Mouse (Mus musculus) inflammation-experienced regulatory T-cells, adult 6 months (primary cell): Measurements from ENCODE around the gene Orc6. TPM values are rescaled to one million over a fixed set of nuclear protein-coding genes. Genes with fewer than 3 reads are reported as not detected.
A peak's percentile ranks its signal among the peaks of the same experiment; 100 is the strongest.

Experiments used
- ATAC-seq: one replicate; pipeline ENCODE4 v1.8.0; 2017
- polyA plus RNA-seq, 3 experiments: library from polyadenylated mRNA; unstranded; fragments of 100-300 nt; shearing (Covaris generic); gene quantifications; one replicate each; pipeline ENCODE4 v1.2.1; 2017

Orc6 gene
- 100 to 1,000 TPM in 1 of 3 experiments, 10 to 100 TPM in 2; 36.0 to 103 (median 39.3) TPM for polyA plus RNA-seq

DNA sequence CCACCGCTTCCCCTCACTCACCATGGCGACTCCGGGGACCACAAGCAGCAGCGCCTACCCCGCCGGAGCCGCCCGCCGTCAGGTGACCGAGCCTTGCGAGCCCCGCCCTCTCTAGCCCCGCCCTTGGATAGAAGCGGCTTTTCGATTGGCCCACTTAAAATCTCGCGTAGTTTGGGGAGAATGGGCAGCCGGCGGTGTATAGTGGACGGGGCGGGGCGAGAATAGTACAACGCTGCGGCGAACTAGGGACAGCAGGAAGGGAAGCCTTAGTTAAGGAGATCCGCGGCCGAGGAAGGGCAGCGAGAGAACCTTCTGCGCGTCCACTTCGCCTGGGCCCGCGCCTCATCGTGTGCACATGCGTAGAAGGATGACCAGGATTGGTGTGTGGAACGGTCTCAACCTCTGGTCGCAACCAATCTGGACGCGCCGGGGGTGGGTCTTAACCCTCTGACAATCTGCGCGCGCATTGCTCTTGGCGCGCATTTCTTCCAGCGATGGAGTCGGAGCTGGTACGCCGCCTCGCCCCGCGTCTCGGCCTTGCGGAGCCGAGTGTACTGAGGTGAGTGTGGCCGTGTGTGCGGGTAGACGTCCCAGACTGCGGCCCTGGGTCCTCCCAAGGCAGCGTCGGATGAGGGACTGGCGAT is at the start of gene Orc6, which contains the start of gene Vps35:
TSS of gene Orc6 (plus strand) at position 199 of the 644 bp plus-strand sequence.
TSS of gene Vps35 (minus strand) at position 369 of the 644 bp plus-strand sequence.
- peak; percentile 94 for ATAC-seq

DNA sequence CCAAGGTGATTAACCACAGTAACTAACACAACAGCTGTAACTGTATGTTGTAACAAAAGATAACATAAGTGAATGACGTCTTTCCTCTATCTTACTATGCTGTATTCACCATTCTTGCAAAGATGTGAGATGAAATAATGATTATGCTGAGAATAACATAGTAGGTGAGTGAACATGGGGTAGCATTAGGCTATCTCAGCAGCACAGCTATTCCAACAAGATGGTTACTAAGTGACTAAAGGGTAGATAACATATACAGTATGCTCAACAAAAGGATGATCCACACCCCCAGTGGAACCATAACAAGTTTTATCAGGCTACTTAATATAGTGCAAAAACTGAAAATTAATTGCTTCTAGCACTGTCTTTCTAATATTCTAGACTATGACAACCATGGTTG is 12.6 kb upstream of the Orc6 start:
- ATAC-seq: no peak

DNA sequence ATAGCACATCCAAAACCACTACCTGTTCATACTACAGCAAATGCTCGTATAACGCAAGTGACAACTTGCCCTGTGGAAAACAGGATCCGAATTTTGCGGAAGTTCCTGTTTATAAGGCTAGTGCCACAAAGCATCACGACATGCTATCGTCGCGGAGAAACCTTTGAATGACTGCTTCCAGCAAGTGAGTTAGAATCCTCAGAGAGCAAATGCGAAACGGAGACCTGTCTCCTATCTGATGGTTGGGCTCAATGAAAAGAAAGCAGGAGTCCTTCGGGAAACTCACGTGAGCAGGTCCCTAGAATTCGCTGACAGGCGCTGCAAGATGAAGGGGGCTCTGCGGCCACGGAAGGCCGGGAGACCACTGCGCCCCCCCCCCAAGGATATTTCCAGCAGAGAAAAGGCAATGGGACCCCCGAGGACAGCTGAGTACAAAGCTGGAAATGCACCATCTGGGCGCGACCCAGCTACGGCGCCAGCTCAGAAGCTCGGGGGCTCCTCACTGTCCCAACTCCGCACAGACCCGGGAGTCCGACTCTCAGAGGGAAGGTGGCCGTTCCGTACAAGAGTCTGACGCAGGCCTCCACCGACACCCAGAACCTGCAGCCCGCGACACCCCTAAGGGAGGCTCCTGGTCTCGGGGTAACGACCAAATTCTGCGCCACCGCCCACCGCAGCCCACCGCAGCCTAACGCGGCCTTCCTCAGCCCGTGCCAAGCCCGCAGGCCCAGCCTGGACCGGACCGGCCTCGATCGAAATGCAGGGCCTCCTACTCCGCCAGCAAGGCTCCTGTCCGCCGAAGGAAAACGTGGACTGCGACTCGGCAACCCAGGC is 615 bp upstream of the Orc6 start:
- ATAC-seq: peak; percentile 0

DNA sequence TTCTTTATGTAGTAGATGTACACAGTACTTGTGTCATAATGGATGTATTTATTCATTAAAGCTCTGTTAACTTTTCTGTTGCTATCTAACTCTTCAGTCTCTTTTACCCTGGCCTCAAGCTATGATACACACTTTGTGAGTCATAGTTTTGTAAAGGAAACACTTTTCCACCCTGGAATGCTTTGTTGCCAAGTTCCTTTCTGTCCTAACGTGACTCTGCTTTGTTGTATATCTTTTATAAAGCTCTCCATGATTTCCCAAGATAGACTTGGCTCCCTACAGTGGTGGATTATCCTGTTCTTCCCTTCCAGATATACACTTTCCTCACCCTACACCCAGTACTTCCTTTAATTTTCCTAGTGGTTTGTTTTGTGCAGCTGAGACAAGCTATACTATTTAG is 2.5 kb downstream of the Orc6 start:
- ATAC-seq: no peak

DNA sequence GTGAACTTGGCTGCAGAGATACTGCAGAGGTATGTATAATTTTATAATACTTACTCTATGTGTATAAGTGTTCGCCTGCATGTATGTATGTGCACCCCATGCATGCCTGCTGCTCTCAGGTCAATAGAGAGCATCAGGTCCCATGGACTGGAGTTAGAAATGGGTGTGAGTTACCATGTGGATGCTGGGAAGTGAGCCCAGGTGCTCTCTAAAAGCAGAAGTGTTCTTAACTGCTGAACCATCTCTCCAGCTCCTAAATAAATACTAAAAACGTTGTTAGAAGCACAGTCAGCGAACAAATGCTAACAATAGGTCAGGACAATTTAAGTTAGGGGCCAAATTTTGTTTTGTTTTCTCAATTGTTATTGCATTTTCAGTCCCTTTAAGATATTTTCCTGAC is 3.5 kb downstream of the Orc6 start:
- ATAC-seq: no peak

DNA sequence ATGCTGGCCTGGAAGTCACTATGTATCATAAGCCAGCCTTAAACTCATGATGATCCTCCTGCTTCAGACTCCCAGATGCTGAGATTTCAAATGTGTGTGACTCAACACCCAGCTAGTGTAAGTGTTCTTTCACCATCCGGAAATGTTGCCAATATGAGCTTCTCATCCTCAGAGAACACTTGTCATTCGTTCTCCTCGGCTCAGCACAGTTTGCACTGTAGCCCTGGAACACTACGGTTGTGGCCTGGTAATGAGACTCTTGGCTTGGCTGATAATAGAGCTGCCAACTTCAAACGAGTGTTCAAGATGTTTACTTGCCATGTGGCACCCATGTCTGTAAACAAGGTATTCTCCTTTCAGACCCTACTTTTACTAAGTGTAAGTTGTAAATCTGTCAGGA is 4.1 kb downstream of the Orc6 start:
- no peak for ATAC-seq

DNA sequence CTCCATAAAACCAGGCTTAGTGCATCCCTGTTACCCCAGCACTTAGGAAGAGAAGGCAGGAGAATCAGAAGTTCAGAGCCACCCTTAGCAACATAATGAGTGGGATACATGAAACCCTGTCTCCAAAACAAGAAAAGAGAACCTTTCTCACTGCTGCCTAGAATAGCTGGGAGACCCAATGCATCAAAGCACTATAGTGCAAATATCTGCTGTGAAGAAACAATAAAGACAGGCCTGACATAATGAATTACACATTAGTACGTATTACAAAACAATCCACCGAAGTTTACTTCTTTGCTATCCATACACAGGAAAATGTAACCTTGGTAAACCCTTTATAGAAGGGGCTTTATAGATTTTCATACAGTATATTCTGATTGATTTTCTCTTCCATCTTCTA is 9.1 kb downstream of the Orc6 start:
- no peak for ATAC-seq

DNA sequence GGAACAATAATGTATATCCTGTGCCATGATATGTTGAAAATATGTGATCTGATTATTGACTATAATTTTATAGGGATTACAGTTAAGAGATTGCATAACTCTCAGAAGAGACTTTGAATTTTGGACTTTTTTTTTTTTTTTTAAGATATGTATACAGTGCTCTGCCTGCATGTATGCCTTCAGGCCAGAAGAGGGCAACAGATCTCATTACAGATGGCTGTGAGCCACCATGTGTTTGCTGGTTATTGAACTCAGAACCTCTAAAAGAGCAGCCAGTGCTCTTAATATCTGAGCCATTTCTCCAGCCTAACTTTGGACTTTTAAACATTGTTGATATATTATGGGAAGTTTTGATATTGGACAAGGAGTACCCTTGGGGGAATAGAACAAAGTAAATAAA is 12.3 kb downstream of the Orc6 start:
- no peak for ATAC-seq

DNA sequence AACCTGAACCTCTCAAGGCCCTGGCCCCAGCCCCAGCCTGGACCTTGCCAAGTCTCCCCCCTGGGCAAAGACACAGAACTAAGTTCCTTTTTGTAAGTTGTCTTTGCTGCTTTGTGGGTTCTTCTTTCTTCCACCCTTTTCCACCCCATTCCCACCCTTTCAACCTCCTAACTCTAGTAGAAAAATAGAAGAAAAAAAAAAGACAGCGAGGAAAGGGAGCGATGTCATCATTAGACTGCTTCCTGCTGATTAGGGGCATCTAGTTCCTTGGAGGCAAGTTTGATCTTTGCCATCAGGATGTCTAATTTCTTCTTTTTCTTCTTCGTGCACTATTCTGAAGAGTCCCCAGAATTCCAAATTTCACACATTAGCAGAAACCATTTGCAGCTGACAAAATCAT is 13.6 kb downstream of the Orc6 start:
- no peak for ATAC-seq

DNA sequence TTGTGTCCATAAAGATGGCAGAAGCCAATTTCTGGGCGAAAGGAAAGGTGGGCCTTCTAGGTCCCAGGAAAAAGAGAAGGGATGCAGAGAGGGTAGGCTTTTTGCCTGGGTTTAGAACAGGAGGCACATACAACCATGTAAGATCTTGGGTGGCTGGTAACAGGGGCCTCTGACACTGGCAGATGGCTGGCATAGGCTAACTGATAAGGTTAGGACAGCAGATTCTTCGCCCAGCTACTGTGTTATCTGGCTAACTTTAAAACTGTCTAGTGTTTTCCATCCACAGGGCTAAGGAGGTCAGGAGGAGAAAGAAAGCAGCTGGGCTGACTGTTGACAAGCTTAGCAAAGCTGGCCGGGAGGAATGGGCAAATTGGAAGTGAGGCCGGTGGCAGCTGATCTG is 19.1 kb downstream of the Orc6 start:
- ATAC-seq: no peak

DNA sequence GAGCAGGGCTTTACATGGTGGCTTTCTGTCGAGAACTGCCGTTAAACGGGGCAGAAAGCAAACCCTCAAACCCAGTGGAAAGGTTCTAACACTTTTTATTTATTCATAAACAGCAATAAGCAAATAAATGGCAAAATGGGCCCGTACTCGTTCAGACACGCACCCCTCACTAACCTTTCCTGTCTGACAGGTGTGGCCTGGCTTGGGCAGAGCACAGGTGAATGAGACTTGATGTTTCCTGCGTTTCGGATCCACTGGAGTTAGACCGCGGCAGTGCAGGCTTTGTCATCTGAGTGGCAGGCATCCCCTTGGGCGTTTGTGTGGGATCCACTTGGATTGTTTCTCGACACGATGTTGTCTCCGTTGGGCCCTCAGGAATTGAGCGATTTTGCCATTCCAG is 22.5 kb downstream of the Orc6 start:
- no peak for ATAC-seq

DNA sequence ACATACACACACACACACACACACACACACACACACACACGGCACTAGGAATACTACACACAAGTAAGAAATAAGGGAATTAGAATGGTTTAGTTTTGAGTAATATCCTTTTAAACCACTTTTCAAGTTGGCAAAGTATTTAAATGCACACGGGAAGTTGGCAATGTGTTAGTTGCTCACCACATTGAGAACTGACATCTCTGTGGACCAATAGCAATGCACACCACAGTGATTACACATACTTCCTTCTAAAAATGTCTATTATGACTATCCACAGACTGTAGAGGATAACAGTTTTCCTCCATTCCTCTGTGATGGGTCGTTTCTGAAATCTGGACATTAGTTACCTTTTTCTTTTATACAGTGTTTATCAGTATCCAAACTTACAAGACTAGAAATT is 23.7 kb downstream of the Orc6 start:
- ATAC-seq: no peak

DNA sequence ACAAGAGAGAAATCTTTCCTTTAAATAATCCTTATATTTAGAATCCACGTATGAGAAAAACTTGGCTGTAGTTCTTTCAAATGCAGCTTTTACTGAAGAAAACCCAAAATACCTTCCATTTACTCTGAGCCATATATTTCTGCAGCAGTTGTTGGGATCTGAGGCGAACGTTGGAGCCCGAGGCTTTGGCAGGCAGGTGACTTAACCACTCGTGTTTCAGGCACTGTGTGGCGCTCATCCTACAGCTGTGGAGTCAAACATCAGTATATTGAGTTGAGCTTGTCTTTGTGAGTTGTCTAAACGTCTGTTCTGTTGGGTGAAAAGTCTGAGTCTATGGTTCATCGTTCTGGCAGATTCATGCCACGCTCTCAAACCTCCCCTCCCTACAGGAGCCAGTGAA is 27.6 kb downstream of the Orc6 start:
- no peak for ATAC-seq

DNA sequence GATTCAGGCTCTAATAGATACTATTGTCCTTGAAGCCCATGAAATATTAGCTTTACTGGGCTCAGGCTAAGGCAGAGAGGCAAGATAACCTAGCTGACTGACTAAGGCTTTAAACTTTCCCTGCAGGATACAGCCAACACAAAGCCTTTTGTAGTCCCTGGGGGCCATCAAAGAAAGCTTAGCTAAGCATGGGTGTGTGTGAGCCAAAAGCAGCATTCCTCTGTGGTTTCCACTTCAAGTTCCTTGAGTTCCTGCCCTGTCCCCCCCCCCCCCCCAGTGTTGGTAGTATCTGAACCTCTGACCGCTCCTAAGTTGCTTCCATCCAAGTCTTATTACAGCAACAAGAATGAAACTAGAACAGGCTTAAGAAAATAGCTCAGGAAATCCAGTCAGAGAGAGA is 30.1 kb downstream of the Orc6 start:
- ATAC-seq: no peak

DNA sequence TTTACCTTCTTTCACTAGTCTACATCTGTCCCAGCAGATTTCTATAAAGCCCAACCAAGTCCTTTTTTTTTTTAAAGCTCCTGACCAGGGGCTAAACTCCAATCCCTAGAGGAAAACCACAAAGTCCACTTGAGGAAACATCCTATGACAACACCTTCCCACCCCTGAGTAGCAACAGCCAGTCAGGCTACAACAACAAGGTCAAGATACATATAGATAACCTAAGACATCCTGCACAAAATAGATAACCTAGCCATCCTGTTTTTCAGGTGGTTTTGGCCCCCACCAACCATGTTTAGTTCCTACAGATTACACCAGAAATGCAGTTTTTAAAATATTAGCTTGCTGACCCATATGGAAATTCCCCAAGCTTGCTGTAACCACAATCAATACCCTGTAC is 35.7 kb downstream of the Orc6 start:
- no peak for ATAC-seq

DNA sequence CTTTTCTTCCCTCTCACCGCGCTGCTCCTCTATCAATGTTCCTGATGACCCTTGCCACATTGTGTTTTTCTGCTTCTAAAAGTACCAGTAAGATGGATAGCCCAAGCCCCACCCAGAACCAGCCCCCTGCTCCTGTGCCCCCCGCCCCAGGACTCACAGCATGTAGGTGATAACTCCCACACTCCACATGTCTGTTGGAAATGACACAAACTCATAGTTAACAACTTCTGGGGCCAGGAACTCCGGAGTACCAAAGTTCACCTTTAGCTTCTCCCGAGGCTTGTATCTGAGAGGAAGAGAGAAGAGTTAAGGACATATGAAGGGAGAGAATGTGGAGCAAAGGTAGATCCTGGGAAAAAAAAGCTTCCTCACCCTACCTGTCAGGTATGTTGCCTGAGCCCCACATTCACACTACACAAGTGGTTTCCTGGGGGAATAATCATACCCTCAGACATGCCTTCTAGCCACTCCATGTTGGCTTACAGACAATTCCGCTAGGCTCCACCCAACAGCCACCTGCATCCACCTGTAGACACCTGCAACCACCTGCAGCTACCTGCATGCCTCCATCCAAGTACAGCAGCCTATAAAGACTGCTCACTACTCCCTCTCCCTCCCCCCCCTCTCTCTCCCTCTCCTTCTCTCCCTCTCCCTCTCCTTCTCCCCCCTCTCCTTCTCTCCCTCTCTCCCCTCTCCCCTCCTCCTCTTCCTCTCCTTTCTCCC is 36.9 kb downstream of the Orc6 start:
- ATAC-seq: no peak

DNA sequence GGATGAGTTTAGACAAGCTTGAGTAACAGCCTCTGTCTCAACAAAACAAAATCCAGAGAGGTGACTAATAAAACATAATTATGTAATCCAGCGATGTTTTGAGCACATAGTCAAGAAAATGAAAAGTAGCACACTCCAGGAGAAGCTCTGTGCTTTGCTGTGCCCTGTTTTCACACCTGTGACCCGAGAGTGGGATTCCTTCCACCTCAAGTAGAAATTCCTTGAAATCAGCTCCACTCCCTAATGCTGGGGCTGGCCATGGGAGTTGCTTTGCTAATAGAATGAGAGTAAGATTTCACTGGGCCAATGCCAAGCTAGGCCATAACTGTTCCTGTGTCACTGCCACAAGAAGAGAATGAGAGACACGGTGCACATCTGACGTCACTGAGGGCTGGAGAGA is 38.2 kb downstream of the Orc6 start:
- no peak for ATAC-seq

DNA sequence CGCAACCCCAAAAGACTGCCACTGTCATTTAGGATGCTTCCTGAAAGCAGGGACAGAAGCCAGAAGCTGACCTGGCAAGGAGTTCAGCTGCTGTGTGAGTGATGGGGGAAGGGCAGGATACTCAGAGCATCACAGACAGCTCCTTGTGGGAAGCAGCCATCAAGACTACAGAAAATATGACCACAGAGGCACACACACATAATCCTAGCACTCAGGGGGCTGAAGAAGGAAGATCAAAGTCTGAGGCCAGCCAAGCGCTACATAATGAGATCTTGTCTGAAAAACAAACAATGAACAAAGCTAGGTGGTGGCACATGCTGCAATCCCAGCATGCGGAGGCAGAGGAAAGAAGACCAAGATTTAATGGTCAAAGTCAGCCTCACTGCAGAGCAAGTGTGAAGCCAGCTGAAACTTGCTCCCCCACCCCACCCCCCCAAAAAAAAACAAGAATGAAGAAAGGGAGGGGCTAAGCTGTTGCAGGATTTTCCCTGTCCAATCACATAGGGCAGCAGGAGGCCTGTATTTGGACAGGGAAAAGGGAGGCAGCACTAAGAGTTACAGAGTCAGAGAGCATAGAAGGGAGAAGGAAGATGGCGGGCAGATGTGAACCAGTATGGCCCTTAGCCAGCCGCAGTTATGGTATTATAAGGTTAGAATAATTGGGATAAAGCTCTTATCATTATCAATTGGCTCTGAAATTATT is 40.6 kb downstream of the Orc6 start:
- no peak for ATAC-seq

DNA sequence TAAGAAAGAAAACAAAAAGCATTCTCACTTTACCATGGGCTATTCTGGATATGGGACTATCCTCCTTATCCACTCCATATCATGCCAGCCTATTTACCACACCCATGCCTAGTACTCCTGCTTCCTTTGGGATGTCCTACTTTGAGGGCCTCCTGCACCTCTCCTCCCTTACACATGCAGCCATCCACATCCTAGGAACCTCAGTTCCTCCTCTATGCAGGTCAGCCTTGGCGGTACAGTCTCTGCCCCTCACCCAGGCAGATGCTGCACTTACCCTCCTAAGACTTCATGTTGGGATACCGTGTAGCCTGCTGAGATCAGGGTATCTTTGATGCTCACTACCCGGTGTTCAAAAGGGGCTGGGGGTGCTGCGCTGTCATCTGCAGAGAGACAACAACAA is 53.9 kb downstream of the Orc6 start:
- no peak for ATAC-seq
